Mouse (Mus musculus) cerebellum, postnatal 14 days (tissue): ENCODE measurements around the gene Hist1h4d.

Source experiments
- DNase-seq, 2 experiments: peaks; one replicate each; pipeline ENCODE4 v3.0.0; 2021; ENCODE audit warnings: mixed read lengths in 2 of 2

Gene Hist1h4d

GRCm38 (mm10) chr13:23593051-23593770 lies 11.8 kb downstream of the Hist1h4d start:
- DNase-seq: no peak

DNA sequence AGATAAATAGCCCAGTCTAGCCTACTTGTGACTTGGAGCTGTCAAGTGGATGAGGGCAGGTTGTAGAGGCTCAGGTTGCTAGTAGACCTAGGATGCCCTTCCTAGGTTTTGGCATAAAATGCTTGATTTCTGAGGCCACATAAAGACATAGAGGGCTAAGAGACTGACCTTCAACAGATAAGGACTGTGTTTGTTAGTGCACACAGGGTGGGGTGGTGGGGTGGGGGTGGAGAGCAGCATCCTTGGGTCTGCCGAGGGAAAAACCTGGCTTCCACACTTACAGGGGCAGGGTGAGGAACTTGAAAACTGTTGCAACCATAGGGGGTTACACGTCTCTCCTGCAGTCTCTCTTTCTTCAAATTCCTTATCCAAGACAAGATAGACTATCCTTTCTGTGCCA lies 13.8 kb downstream of the Hist1h4d start:
- no peak for DNase-seq

DNA sequence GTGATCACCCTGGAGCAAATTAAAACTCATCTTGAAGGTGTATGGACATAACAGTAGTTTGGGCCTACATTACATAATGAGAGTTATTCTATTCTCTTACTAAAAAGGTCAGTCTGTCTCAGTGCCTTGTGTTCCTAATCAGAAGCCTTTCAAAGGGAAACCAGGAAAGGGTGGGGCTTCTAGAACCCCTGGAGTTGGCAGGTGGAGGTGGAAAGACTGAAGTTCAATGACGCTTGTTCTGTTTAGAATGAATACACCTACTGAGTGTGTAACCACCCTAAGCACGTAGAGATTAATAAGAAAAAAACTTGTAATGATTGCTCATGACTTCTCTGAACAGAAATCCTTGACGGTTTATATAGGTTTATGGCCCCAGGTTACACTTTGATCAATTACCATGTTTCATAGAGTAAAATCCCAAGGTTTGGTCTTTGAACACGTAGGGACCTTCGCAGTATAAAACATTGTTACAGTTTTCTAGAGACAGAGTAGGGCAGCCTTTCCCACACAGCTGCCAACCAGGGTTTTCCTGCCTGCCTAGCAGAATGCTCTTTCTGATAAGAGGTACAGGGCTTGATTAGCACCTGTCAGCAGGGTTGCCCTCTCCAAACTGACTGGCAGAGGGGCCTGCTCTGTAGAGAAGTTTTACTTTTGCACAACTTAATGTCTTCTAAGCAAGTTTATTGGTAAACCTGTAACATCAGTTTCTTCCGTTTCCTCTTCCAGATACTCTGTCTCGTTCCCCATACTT lies 14.4 kb downstream of the Hist1h4d start:
- DNase-seq: no peak

DNA sequence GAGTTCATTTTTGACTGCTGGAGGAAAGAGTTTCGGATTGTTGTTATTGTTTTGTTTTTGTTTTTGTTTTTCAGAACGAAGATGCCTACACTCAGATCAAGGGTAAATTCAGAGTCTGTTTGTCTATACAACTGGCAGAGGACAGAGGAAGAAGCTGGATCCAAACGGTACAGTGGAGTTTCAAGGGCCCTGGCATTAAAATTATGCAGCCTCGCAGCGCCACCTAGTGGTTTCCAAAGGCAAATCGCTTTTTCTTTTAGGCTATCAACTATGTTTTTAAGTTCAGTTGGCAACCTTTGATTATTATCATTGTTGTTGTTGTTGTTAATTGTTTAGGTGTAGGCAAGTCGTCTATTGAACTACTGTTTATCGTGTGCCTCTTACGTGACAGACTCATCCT lies 16.6 kb downstream of the Hist1h4d start:
- DNase-seq: peak; percentile 85 to 88

DNA sequence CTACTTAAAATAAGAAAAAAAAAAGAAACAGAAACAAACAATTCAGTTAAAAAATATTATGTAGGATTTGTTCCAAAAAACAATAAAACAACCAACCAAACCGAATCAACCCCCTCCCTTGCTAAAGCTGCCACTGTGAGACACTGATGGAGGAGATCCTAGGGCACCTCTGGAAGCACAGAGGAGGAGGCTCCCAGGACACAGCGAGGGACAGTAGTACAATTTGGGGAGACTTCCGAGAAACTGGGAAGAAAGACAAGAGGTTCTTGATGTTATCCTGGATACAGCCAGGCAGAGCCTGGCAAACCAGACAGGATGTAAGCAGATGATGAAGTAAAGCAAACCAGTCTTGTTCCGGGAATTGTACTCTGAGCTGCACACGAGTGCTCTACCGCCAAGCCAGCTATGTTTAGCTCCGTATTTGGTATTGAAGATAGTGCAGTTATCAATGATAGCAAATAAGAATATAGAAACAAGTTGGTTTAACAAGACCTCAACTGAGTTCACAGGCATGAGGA lies 21.8 kb downstream of the Hist1h4d start:
- no peak for DNase-seq

- no peak for DNase-seq
Measured at GRCm38 (mm10) chr13:23604452-23604851, 23.1 kb downstream of the Hist1h4d start.

- no peak for DNase-seq
Measured at GRCm38 (mm10) chr13:23605052-23605451, 23.7 kb downstream of the Hist1h4d start.

DNA sequence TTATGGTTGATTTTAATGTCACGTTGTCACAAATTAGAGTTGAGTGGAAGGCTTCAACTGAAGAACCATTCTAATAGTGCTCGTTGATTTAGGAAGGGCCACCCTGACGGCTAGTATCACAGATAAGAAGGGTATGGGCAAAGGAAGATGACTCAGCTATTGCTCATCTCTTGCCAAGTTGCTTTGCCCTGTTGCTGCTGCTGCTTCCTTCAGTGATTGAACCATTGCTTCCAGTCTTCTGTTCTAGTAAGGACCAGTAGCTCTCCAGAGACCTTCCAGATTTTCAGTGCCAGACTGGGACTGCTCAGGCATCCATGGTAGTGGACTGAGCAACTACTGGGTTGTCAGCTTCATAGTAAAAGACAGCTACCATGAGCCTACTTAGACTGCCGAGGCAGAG lies 27.8 kb downstream of the Hist1h4d start:
- no peak for DNase-seq

- no peak for DNase-seq
Measured at GRCm38 (mm10) chr13:23609844-23610243, 28.4 kb downstream of the Hist1h4d start.

DNA sequence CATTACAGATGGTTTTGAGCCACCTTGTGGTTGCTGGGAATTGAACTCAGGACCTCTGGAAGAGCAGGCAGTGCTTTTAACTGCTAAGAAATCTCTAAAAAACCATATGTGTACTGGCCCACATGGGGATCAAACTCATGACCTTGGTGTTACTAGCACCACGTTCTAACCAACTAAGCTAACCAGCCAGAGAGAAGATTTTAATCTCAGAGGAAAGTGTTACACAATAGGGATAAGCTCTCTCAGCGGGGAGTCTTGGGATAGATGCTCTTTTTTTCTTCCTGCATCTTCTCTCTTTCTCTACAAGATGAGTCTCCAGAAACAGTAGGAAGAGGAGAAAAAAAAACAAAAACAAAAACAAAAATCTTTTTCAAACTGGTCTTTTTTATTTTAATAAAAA lies 29.0 kb downstream of the Hist1h4d start:
- no peak for DNase-seq

- no peak for DNase-seq
Measured at GRCm38 (mm10) chr13:23611638-23612037, 30.2 kb downstream of the Hist1h4d start.

DNA sequence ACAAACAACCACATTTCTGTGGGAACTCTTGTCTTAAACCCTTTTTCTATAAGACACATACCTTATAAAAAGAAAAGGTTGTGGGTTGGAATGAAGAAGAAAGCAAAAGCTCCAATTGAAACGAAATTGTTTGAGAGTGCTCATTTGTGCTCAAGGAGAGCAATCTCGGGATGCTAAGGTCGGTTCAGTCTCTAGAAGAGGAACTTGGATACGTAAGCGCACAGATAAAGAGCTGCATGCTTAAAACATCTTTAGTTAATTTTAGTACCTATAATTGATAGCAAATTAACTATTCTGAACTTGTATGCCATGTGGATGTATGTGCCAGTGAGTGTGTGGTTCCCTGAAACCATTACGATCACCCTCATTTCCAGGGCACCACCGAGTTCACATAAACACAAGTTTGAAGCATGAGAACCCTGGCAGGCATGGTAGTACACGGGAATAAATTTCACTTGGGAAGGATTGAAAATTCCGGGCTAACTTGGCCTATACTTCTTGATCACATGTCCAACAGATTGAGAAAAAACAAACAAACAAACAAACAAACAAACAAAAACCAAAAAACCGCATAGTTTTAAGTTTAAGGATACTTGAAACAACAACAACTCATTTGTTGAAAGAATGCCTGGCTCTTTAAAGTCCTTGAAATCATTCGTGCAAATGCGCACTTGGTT lies 38.8 kb downstream of the Hist1h4d start:
- DNase-seq: no peak

- peak; percentile 72 to 83 for DNase-seq
Measured at GRCm38 (mm10) chr13:23620733-23621531, 39.5 kb downstream of the Hist1h4d start, which contains the start of gene Hist1h2be. Gene Hist1h2be (minus strand): TSS chr13:23621124.

GRCm38 (mm10) chr13:23621532-23622174 lies 40.3 kb downstream of the Hist1h4d start:
- DNase-seq: peak; percentile 51 to 69

DNA sequence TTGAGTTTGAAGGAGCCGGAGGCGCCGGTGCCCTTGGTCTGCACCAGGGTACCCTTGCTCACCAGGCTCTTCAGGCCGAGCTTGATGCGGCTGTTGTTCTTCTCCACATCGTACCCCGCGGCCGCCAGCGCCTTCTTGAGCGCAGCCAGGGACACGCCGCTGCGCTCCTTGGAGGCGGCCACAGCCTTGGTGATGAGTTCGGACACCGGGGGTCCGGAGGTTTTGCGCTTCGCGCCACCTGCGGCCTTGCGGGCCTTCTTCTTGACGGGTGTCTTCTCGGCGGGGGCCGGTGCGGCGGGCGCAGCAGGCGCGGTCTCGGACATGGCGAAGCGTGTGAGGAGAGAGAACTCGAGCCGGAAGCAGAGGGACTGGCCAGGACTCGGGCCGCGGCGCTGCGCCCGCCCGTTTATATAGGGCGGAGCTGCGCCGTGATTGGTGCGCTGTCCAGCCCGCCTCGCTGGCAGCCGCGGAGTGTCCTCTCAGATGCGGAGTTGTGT lies 40.8 kb downstream of the Hist1h4d start, which contains the start of gene Hist1h1e:
Gene Hist1h1e (minus strand): TSS at position 384 of the 497 bp plus-strand sequence.
- DNase-seq: peak; percentile 92 to 93

DNA sequence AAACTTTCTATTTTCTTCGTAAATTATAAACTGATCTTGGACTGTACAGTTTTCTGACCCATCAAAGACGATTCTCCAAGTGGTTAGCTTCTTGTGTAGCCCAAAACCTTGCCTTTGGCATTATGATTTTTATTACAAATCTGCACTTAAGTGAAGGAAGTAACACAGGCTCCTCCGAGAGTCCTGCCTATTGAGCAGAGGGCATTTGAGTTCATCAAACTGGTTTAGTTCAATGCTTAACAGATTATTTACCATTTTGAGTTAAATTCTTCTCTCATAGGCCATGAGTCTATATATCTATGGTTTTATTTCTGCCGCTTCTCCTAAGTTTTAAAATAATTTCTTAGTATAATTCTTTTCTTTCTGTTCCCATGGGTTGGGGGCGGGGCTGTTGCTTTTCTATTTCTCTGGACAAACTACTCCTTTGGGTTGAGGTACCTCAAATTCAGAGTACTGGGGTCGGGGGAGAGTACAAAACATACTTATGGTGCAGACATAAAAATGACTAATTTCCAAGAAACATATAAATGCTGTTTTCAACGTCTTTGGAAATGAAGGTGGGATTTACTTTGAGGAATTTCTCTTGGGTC lies 41.6 kb downstream of the Hist1h4d start:
- DNase-seq: peak; percentile 41 to 60

DNA sequence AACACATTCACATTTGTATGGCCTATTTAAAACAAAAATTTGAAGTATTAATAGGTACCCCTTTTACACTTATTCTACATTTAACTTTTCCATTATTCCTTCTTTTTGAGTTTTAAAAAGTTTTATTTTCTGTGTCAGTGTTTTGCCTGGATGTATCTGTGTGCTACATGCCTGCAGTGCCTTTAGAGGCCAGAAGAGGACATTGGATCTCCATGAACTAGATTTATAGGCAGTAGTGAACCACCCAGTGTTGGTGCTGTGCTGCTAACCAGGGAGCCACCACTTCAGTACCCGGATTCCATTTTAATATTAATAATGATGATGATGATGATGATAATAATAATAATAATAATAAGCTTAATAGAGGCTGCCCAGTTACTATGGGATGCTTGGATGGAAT lies 49.3 kb downstream of the Hist1h4d start:
- no peak for DNase-seq
